Mouse (Mus musculus) stomach, postnatal 0 days (tissue): ENCODE results near the gene Zfp975. TPM values are rescaled to one million over a fixed set of nuclear protein-coding genes. Genes with fewer than 3 reads are reported as not detected.
A peak's percentile ranks its signal among the peaks of the same experiment; 100 is the strongest.
"Not testable (repeated sequence)": the region's sequence is repeated elsewhere in the genome, so short reads cannot be mapped to it uniquely, and the experiment has no call there.

Experiments
- ATAC-seq: fragments of 200-750 bp; cut with Nextera tagmentation; 2 replicates; pipeline ENCODE4 v1.8.0; 2017; ENCODE audit not compliant: low FRiP score, low TSS enrichment
- DNase-seq: peaks from one replicate; pipeline ENCODE4 v3.0.0-alpha.2; 2016; ENCODE audit warnings: low spot score
- H3K27ac ChIP-seq: fragments of 300-500 bp; sonication (generic); replicated peaks from 2 replicates; pipeline ENCODE4 v1.5.1; 2014; ENCODE audit warnings: mild to moderate bottlenecking, control low read depth
- H3K27me3 ChIP-seq: fragments of 300-500 bp; sonication (generic); 2 replicates; pipeline ENCODE4 v1.6.1; 2014; ENCODE audit warnings: low read length; ENCODE audit not compliant: control insufficient read depth, insufficient read depth
- H3K36me3 ChIP-seq: fragments of 300-500 bp; sonication (generic); 2 replicates; pipeline ENCODE4 v1.6.1; 2014; ENCODE audit warnings: low read length, mixed read lengths; ENCODE audit not compliant: control insufficient read depth, insufficient read depth
- H3K4me1 ChIP-seq: fragments of 300-500 bp; sonication (generic); replicated peaks from 2 replicates; pipeline ENCODE4 v1.6.1; 2014; ENCODE audit warnings: antibody characterized with exemption; ENCODE audit not compliant: control insufficient read depth, insufficient read depth
- H3K4me2 ChIP-seq: fragments of 300-500 bp; sonication (generic); replicated peaks from 2 replicates; pipeline ENCODE4 v1.6.1; 2014; ENCODE audit warnings: low read depth, mild to moderate bottlenecking, control low read depth, moderate library complexity
- H3K4me3 ChIP-seq: fragments of 300-500 bp; sonication (generic); 2 replicates; pipeline ENCODE4 v1.5.1; 2014; ENCODE audit warnings: low read depth, low read length, control low read depth
- H3K9ac ChIP-seq: fragments of 300-500 bp; sonication (generic); 2 replicates; pipeline ENCODE4 v1.6.1; 2014; ENCODE audit warnings: mild to moderate bottlenecking, low read length, control low read depth, mixed read lengths
- H3K9me3 ChIP-seq: fragments of 300-500 bp; sonication (generic); 2 replicates; pipeline ENCODE4 v1.6.1; 2016; ENCODE audit warnings: low read length; ENCODE audit not compliant: control insufficient read depth
- CTCF ChIP-seq: IDR thresholded peaks from 2 replicates; pipeline ENCODE4 v1.5.1; 2016; ENCODE audit warnings: antibody characterized with exemption, low read depth, mild to moderate bottlenecking, moderate library complexity
- WGBS: fragments of 180-500 bp; shearing (Covaris S2); extraction: QIAGEN DNeasy Blood & Tissue Kit; methylation state at CpG from one replicate; pipeline ENCODE4 v1.1.7; 2014; 5-methylcytosine and 5-hydroxymethylcytosine counted together
- polyA plus RNA-seq: library from polyadenylated mRNA; unstranded; fragments of >200 nt; fragmentation: Nextera tagmentation; extraction: Ambion mirVana; gene quantifications from 2 replicates; pipeline ENCODE4 v1.2.1, GENCODE M21; 2015

Gene Zfp975
- polyA plus RNA-seq, 1 experiment from 2014 or later: 2.3 TPM

- ATAC-seq, H3K9me3 ChIP-seq, H3K36me3 ChIP-seq, DNase-seq, H3K27ac ChIP-seq, H3K4me2 ChIP-seq, H3K4me1 ChIP-seq, H3K27me3 ChIP-seq, H3K9ac ChIP-seq, H3K4me3 ChIP-seq: not testable (repeated sequence)
- peak; percentile 27; the same call in 1 of the 2 replicates for TF ChIP-seq CTCF
- WGBS: 77% methylated on average over 4 of the region's 5 CpGs
Measured at GRCm38 (mm10) chr7:42660140-42660539, 32.4 kb downstream of the Zfp975 start.

- not testable (repeated sequence) for H3K4me2 ChIP-seq, DNase-seq, ATAC-seq, H3K27ac ChIP-seq, H3K9me3 ChIP-seq, H3K36me3 ChIP-seq, H3K4me3 ChIP-seq, H3K27me3 ChIP-seq, H3K4me1 ChIP-seq, H3K9ac ChIP-seq
- WGBS: 73% methylated on average over 2 of the region's 2 CpGs
Measured at GRCm38 (mm10) chr7:42655211-42655610, 37.3 kb downstream of the Zfp975 start.

- H3K4me2 ChIP-seq: peak overlapping the region; percentile 55
- DNase-seq, ATAC-seq: not testable (repeated sequence)
Measured at GRCm38 (mm10) chr7:42643120-42643620, 49.4 kb downstream of the Zfp975 start.

GRCm38 (mm10) chr7:42642152-42643115, 50.1 kb downstream of the Zfp975 start, which contains the start of gene Zfp976:
Gene Zfp976 (minus strand): TSS chr7:42642588.
- 2% methylated on average over 25 of the region's 25 CpGs for WGBS
- Histone ChIP-seq H3K4me2 (peak within 1 kb of the TSS; percentile 55), H3K4me3 (peak within 1 kb of the TSS; percentile 46), H3K9ac (peak within 1 kb of the TSS; percentile 41)
- 0 out of 2 replicates have a peak, but pooled peaks have one; percentile 7 for TF ChIP-seq CTCF
- not testable (repeated sequence) for H3K27me3 ChIP-seq, H3K4me1 ChIP-seq, H3K9me3 ChIP-seq, H3K27ac ChIP-seq, H3K36me3 ChIP-seq
- ATAC-seq: peak; percentile 95
- peak; percentile 81 for DNase-seq

More at GRCm38 (mm10) chr7:42643120-42643620, 49.4 kb downstream of the Zfp975 start:
- not testable (repeated sequence) for H3K27ac ChIP-seq, H3K9me3 ChIP-seq, H3K36me3 ChIP-seq, H3K9ac ChIP-seq, H3K27me3 ChIP-seq, H3K4me3 ChIP-seq, H3K4me1 ChIP-seq
- 20% methylated on average over 3 of the region's 3 CpGs for WGBS

- not testable (repeated sequence) for H3K36me3 ChIP-seq, H3K9me3 ChIP-seq, H3K9ac ChIP-seq, H3K27me3 ChIP-seq, H3K4me3 ChIP-seq, H3K27ac ChIP-seq, H3K4me1 ChIP-seq, H3K4me2 ChIP-seq, DNase-seq, ATAC-seq
Measured at GRCm38 (mm10) chr7:42631031-42631430, 61.5 kb downstream of the Zfp975 start.

Other genes with a start within 250 kb of the Zfp975 start
- not detected in 2 replicates for gene 4933421I07Rik, start 244.6 kb downstream of the Zfp975 start, polyA plus RNA-seq
- 2.3 and 2.7 TPM in 2 replicates for gene Zfp141, start 187.0 kb downstream of the Zfp975 start, polyA plus RNA-seq
- not detected in 2 replicates for gene Gm21028, start 114.2 kb downstream of the Zfp975 start, polyA plus RNA-seq
- gene Zfp977, start 100.2 kb downstream of the Zfp975 start, polyA plus RNA-seq: 0.70 and 0.91 TPM in 2 replicates
- gene Zfp976, start 50.2 kb downstream of the Zfp975 start, polyA plus RNA-seq: 0.84 and 0.91 TPM in 2 replicates
- not detected in 2 replicates for gene Gm17067, start 34.3 kb upstream of the Zfp975 start, polyA plus RNA-seq
- not detected in 2 replicates for gene Vmn2r62, start 100.8 kb upstream of the Zfp975 start, polyA plus RNA-seq
- gene Gm2381, start 174.5 kb upstream of the Zfp975 start, polyA plus RNA-seq: not detected in 2 replicates
- gene Vmn2r63, start 241.1 kb upstream of the Zfp975 start, polyA plus RNA-seq: 0.02 TPM in 1 of 2 replicates, not detected in the other